Mouse (Mus musculus) left cerebral cortex, postnatal 36 days (tissue): ENCODE measurements around the gene Zbtb34. TPM values are rescaled to one million over a fixed set of nuclear protein-coding genes. Genes with fewer than 3 reads are reported as not detected.

ENCODE experiments used
- DNase-seq, 2 experiments: peaks; one replicate each; pipeline ENCODE4 v3.0.0; 2021 to 2022; ENCODE audit warnings: low spot score in 2 of 2, mixed read lengths in 1 of 2
- intact Hi-C: fragments of 180-260 bp; cut with DNase I; formaldehyde crosslinking; loops from one replicate; pipeline ENCODE4 v1.15.1; 2025
- microRNA-seq: library from miRNA; unstranded; fragments of <30 nt; microRNA quantifications from one replicate; pipeline ENCODE4 v1.2.0, GENCODE M21; 2022
- total RNA-seq, 2 experiments: library from RNA; stranded (reverse); gene quantifications; 2 replicates each; pipeline ENCODE4 v1.2.3; 2021

The Zbtb34 gene
- total RNA-seq, 2 experiments from 2014 or later, result 18.9 to 27.1 TPM

DNA sequence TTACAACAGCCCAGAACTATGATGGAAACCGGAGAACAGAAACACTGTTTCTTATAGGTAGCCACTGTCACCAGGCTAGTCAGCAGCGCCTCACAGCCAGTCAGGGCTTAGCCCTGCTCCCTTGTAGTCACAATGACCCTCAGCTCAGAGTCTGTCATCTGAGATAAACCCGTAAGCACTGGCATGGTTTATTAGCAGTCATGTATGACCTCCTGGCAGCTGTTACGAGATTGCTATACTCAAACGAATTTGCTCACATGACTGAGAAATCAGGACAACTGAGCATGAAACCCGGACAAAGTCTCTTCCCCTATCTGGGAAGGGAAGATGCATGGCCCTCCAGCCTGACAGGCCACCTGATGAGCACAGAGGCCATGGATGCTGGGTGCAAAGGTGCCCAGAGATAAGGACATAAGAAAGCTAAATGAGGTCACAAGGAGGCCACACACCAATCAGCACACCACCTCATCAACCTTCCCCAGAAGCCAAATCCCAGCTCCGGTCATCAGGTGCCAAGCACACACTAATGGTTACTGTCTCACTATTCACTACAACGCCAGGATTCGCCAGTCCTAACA is 69.9 kb downstream of the Zbtb34 start:
- intact Hi-C loops, result no loop called here
- DNase-seq, result no peak

DNA sequence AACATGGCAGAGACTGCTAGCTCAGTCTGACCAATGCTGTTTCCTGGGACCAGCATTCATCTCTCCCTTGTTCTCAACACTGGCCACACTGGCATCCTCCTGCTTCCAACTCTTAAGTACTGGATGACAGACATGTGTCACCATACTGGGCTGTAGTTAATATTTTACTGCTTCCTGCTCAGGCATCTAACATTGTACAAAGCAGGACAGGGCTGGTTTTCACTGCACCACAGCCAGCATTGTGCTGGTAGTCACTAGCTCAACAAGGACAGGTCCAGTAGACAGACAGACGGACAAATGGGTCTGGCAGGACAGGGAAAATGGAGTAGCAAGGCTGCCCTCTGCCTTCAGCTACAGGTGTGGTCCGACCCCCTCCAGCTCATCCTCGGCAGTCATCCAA is 70.6 kb downstream of the Zbtb34 start:
- intact Hi-C loops, result no loop called here
- DNase-seq, result no peak

DNA sequence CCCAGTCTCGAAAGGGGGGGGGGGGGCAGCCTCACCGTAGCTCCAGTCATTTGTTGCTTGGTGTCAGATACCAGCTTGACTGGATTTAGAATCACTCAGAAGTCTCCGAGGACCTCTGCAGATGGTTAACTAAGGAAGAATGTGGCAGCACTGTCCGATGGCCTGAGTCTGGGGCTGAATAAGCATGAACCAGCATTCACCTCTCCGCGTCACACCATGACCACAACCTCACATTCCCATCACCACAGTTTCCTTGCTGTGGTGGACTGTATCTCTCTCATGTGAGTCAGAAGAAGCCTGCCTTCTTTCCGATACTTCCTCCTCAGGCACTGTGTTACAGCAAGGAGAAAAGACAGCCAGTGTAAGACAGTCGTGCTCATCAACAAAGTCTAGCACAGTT is 71.9 kb downstream of the Zbtb34 start:
- no peak for DNase-seq
- intact Hi-C loops, result loop anchor here (10.0 kb wide), 1 partner anchor 374 kb away; the partner anchor contains the start of gene Slc2a8

DNA sequence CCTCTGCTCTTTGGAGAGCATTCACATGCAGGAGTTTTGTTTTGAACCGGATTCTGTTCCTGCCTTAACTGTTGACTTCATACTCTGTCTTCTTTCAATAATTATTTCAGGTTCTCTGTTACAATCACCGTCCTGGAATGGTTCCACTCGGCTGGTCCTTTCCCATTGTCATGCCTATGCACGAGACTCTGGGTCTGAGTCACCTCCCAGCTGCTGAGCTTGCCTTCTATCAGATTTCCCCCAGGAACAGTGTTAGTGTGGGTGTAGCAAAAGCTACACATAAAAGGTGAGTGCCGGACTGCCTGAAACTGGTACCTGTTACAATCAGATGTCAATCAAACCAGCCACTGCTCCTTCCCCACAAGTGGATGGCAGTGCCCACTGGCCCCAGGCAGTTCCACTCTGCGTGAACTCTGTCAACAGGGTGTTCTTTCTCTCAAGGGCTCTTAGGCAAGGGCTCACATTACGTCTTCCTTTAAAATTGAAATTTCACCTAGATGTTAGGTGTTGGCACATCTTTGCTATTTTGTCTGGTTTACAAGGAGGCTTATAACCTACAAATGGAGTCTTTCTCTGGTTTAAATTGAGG is 73.8 kb downstream of the Zbtb34 start:
- intact Hi-C loops, result loop anchor here (10.0 kb wide), 1 partner anchor 373 kb away; the partner anchor contains the start of gene Slc2a8
- DNase-seq, result no peak

Small RNA genes lying within 50 kb of the gene (microRNA-seq; reads per million reads assigned to microRNA genes)
- gene Gm25998, result not detected

Other genes with a start within 250 kb of the Zbtb34 start
- 1 to 10 TPM; 1.5 to 2.2 TPM for gene Angptl2, start 215.3 kb downstream of the Zbtb34 start, total RNA-seq
- 10 to 100 TPM; 51.5 to 71.2 TPM for gene Ralgps1, start 59.8 kb downstream of the Zbtb34 start, total RNA-seq
- gene Zbtb43, start 37.2 kb upstream of the Zbtb34 start, total RNA-seq, result 10 to 100 TPM; 26.7 to 28.3 TPM
- gene Lmx1b, start 209.2 kb upstream of the Zbtb34 start, total RNA-seq, result under 1 TPM; 0.25 to 0.34 TPM